Mouse (Mus musculus): ENCODE measurements around the gene Hs1bp3.

- TF ChIP-seq CTCF (IDR thresholded peaks at IDR 0.05; ENCODE audit: control insufficient read depth, insufficient read depth, low read length): no peak
- TF ChIP-seq POLR2A (IDR thresholded peaks at IDR 0.05; ENCODE audit: borderline replicate concordance, control insufficient read depth, low read depth, low read length): no peak
Measured at GRCm38 (mm10) chr12:8338491-8338890, 25.3 kb downstream of the Hs1bp3 start.
